Mouse (Mus musculus): Measurements from ENCODE around the gene Zfyve27.

Gene Zfyve27

DNA sequence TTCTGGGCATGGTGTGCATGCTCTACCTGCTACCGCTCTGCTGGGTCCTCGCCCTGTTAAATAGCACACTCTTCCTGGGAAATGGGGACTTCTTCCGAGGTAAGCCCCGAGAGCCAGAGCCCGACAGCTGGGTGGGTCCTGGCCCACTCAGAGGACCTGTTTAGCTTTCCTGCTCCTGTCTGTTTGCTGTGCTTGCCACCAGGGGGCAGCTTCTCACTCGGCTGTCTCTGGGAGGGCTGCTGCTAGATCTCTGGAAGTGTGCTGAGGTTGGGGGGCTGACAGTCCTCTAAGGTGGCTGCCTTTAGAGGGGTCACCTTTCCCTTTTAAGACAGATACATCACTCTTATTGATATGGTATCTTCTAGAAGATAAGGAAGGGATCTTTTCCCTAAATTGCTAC lies 18.9 kb downstream of the Zfyve27 start:
- no peak for DNase-seq

GRCm38 (mm10) chr19:42189735-42190134 lies 26.0 kb downstream of the Zfyve27 start:
- no peak for DNase-seq

GRCm38 (mm10) chr19:42190494-42190893 lies 26.7 kb downstream of the Zfyve27 start:
- peak; percentile 66 for DNase-seq

DNA sequence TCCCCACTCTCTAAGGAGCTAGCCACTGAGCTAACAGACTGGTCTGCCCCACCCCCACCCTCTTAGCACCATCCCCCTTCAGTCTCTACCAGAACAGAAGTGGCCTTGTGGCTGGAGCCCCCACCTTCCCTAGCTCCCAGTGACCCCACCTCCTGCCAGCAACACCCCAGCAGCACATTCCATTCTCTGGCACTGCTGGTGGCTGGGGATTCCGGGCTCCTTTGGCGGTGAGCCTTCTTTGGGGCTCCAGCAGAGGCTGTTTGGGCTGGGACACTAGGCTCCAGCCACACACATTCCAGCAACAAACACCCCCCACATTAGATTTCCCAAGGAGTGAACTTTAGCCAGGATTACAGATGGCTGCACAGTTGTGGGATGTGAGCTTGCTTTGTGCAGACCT lies 29.6 kb downstream of the Zfyve27 start:
- DNase-seq: no peak

- no peak for DNase-seq
Observed at GRCm38 (mm10) chr19:42196378-42196777, 32.6 kb downstream of the Zfyve27 start.

DNA sequence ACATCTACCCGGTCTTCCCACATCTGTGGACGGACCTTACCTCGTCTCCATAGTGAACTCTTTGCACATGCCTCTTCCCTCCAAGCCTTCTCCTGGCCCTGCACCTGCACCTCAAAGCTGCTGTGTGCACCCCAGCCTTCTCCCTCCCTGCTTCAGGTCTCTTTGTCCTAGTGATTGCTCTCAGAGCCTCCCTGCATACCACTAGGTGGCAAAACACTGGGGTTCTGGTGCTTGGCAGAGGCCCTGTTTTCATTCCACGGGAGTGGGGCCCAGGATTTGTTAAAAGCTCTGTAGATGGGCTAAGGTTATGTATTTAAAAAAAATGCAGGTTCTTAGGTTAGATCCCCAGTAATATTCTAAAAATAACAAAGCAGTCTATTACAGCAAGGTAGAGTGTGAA lies 33.3 kb downstream of the Zfyve27 start:
- DNase-seq: no peak

DNA sequence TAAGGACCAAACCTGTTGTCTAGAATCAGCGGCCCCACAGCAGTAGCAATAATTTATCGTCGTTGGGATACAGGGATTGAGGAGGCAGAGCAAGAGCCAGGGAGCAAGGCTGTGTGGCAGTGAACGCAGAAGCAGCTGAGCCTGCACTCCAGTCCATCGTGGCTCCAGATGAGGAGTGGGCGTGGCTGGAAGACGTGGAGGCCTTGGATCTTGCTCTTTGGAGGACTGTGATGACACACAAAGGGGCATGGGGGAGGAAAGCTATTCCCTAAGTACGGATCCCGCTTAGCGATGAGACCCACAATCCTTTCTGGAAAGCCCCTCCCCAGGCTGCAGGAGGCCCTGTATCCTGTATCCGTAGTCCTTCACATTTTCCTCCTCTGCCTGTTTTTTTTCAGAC lies 34.3 kb downstream of the Zfyve27 start:
- no peak for DNase-seq

DNA sequence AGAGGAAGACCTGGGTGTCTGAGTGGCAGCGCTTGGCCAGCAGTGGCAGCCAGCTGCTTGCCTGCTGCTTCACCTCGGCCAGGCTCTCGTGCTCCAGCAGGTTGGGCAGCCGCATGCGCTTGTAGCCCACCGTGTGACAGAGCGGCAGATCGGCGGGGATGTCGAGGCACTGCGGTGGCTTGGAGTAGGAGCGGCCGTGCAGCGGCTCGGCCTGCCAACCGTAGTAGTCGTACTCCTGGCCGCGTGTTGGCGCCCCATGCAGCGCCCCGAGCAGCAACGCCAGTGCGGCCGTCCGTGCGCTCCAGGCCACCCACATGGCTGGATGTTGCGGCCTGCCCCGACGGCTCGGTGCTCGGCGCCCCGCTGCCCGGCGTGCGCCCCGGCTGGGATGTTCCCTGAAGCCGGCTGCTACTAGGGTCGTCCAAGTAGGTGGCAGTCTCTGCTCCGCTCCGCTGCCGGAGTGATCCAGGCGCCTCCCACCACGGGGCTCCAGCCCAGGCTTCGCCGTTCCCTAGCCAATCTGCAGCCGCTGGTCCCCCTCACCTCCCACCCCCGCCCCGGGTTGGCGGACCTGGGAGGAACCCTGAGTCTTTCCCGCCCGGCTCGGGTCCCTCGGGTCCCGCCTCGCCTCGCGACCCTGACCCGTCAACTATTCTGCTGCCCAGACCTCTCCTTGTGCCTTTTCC lies 38.1 kb downstream of the Zfyve27 start, which contains the start of gene Sfrp5:
Gene Sfrp5 (minus strand): TSS at position 557 of the 686 bp plus-strand sequence.
- DNase-seq: no peak

- DNase-seq: peak; percentile 59
Observed at GRCm38 (mm10) chr19:42202467-42202866, 38.7 kb downstream of the Zfyve27 start.

DNA sequence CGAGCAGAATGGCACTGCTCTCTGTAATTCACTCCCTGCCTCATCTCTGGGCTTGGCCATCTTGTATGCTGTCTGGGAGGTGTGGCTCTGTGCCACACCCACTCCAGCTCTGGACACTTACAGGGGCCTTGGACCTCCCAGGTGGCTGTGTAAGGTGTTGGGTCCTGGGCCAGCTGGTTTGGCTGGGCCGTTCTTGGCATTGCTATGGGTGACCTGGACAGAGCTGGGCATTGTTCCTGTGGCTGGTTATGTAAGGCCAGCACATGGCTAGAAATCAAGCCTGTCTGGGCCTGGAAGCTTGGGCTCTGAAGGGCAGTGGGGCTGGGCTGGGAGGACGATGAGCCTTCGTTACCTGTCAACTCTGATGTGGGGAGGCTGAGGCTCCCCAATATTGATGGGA lies 40.6 kb downstream of the Zfyve27 start:
- peak; percentile 92 for DNase-seq

GRCm38 (mm10) chr19:42205201-42205600 lies 41.5 kb downstream of the Zfyve27 start:
- DNase-seq: no peak

- DNase-seq: no peak
Observed at GRCm38 (mm10) chr19:42209485-42209884, 45.7 kb downstream of the Zfyve27 start.

DNA sequence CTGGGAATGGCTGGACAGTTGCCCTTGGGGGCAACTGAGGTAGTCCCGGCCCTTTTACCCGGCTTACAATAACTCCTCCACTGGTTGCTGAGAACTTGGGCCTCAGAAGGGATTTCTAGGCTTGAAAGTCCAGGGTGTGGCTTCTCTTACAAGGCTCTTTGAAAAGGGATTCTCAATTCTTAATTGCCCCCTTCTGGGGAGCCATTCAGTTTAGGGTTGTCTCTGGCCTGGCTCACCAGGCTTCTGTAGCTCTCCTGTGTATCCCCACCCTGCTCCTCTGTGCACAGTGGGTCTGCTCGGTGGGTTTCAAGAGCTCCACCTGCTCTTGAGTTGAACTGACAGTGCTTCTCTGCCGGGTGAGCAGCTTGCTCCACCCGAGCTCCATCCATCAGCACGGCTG lies 46.2 kb downstream of the Zfyve27 start:
- DNase-seq: no peak

DNA sequence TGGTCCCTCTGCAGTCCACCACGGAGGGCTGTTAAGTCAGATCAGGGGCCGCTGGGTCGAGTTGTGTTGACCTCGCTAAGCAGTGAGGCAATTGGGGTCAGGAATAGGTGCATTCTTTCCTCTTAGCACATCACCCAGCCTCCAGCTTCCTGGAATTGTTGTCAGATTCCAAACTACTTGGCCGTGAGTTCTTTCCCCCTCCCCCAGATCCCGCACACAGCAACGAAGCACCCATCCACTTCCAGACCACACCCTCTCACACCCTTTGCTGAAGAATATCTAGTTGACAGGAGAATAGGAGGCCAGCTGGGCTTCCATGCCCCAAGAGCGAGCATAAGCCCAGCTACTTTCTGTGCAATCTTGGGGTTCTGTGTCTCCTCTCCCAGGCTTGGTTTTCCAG lies 48.2 kb downstream of the Zfyve27 start:
- DNase-seq: no peak

- no peak for DNase-seq
Observed at GRCm38 (mm10) chr19:42214601-42215000, 50.9 kb downstream of the Zfyve27 start.

DNA sequence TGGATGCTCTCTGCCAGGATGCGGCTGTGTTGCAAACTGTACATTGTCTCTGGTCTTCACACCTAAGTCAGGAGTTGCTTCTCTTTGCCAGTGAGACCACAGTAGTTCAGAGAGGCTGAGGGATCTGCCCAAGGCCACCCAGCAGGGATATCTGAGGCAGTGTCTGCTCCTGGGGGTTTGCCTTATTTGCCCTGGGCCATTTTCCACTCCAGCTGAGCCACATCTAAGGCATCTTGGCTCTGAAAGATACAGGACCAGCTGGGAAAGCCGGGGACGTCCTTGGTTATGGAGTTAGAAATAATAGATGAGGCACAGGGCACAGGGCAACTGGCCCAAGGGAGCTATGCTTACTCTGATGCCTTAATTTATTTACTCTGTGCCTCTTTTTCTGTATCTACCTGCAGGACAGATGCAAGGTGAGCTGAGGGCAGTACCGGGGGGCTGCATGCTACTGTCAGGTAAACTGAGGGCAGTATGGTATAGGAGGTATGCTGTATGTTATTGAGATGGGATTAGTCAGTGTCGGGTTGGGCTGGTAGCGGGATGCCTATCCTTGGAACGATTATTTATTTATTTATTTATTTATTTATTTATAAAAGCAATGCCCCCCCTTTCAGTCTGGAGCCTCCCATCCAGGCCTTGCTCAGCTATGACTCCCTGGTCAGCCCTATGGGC lies 53.1 kb downstream of the Zfyve27 start:
- DNase-seq: no peak

GRCm38 (mm10) chr19:42217374-42217763 lies 53.6 kb downstream of the Zfyve27 start:
- DNase-seq: peak; percentile 76

DNA sequence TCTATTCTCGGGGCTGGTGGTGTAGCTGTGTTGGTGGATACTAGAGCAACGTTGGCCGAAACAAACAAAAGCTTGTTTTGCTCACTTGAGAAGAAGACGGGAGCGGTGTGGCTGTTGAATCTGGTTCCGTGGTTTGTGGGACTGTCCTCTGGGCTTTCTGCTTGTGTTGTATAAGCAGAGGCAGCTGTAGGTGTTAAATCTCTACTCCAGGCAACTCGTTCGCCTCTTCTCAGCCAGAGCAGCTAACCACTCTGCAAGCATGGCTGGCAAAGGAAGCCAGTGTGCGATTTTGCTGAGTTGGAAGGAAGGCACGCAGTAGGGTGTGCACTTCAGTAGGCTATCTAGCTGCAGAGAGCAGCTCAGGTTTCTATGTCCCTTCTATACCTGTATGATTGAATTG lies 62.7 kb downstream of the Zfyve27 start:
- DNase-seq: no peak

GRCm38 (mm10) chr19:42229499-42230287 lies 65.9 kb downstream of the Zfyve27 start:
- DNase-seq: no peak

DNA sequence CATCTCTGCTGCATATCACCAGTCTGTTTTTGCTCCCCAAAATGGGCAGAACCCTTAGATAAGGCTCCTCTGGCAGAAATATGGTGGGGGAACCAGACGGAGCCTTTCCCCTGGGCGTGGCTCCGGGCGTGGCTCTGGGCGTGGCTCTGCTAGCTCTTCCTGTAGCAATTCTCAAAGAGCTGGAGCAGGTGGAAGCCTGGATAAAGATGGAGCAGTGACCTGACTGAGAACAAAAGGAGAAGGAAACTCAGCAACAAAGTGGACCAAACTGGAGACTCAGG lies 66.5 kb downstream of the Zfyve27 start:
- no peak for DNase-seq

GRCm38 (mm10) chr19:42230986-42231385 lies 67.2 kb downstream of the Zfyve27 start:
- peak; percentile 64 for DNase-seq

DNA sequence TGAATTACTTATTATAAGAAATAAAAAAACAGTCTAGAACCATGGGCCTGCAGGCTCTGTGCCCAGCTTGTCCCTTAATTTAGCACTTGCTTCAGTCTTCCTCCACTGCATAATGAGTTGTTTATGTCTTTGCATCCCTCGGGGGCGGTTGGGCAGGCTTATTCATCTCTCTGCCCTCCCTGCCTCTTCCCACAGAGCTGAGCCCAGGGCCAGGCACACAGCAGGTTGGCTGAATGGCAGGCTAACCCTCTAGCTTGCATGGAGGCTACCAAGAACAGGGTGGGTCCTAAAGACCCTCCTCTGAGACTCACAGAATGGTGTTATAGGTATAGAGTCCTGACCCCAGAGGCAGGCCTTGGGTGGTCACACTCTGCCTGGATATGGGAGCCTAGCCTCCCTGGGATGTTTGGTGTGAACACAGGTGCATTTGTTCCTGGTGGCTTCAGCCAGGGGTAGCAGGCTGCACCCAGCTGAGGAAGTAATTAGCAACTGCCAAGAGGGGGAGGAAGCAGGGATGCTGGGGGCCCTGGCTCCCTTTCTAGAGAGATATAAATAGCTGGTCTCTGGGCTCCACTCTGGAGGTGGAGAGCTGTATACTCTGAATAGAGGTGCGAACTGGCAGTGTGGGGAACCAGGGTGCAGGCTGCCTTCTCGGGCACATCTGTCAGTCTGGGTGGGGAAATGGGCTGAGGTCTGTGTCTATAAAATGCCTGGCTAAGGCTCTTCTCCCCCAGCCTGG lies 74.0 kb downstream of the Zfyve27 start:
- no peak for DNase-seq

DNA sequence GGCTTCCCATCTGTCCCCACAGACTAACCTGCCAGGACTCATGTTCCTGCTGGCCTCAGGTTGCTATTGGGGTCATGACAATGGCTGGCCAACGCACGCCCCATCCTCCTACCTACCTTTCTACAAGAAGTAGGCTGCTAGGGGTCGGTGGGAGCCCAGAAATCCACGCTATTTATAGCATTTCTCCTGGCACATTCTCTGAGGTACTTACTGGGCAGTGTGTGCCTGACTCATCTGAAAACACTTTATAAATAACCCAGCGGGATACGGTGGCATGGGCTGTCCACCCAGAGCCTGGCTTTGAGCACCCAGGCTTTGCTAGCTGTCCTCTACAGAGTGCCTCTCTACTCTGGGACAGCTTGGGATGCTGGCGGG lies 74.6 kb downstream of the Zfyve27 start:
- DNase-seq: no peak
